Mouse (Mus musculus) liver, embryonic 14.5 days (tissue): Measurements from ENCODE around the gene Slc25a21. TPM values are rescaled to one million over a fixed set of nuclear protein-coding genes. Genes with fewer than 3 reads are reported as not detected.

Source experiments
- ATAC-seq: fragments of 200-750 bp; cut with Nextera tagmentation; 2 replicates; pipeline ENCODE4 v1.8.0; 2017; ENCODE audit warnings: moderate number of reproducible peaks, mild to moderate bottlenecking, moderate library complexity; ENCODE audit not compliant: insufficient read depth
- DNase-seq, 3 experiments: peaks; one replicate each; pipeline ENCODE4 v3.0.0-alpha.2; 2012 to 2013; ENCODE audit warnings: low read depth in 3 of 3, low spot score in 3 of 3
- H3K27ac ChIP-seq: fragments of 300-500 bp; sonication (generic); 2 replicates; pipeline ENCODE4 v1.5.1; 2014; ENCODE audit warnings: moderate library complexity, mild to moderate bottlenecking, control low read depth, inconsistent platforms
- H3K27me3 ChIP-seq: fragments of 300-500 bp; sonication (generic); 2 replicates; pipeline ENCODE4 v1.6.1; 2014; ENCODE audit warnings: mild to moderate bottlenecking, low read length, moderate library complexity; ENCODE audit not compliant: control insufficient read depth, insufficient read depth
- H3K36me3 ChIP-seq: fragments of 300-500 bp; sonication (generic); replicated peaks from 2 replicates; pipeline ENCODE4 v1.6.1; 2014; ENCODE audit warnings: low read depth; ENCODE audit not compliant: control insufficient read depth, insufficient read depth
- H3K4me1 ChIP-seq, 2 experiments: fragments of 200-500 bp in 1 of 2; fragments of 300-500 bp in 1 of 2; sonication (generic) in 1 of 2; replicated peaks; 2 replicates each; pipeline ENCODE4 v1.6.1; 2012 to 2014; ENCODE audit warnings: antibody characterized with exemption in 1 of 2, inconsistent platforms in 1 of 2, low read length in 1 of 2; ENCODE audit not compliant: control insufficient read depth in 2 of 2, insufficient read depth in 2 of 2
- H3K4me2 ChIP-seq: fragments of 300-500 bp; sonication (generic); 2 replicates; pipeline ENCODE4 v1.6.1; 2014; ENCODE audit warnings: low read depth, mild to moderate bottlenecking, control low read depth, moderate library complexity
- H3K4me3 ChIP-seq, 2 experiments: fragments of 200-500 bp in 1 of 2; fragments of 300-500 bp in 1 of 2; sonication (generic) in 1 of 2; 2 replicates each; pipeline ENCODE4 v1.5.1; 2012 to 2014; ENCODE audit warnings: low read depth in 2 of 2, low read length in 2 of 2, mild to moderate bottlenecking in 2 of 2, control low read depth in 1 of 2, inconsistent platforms in 1 of 2, moderate library complexity in 1 of 2; ENCODE audit not compliant: insufficient read depth in 1 of 2
- H3K9ac ChIP-seq: fragments of 300-500 bp; sonication (generic); replicated peaks from 2 replicates; pipeline ENCODE4 v1.6.1; 2014; ENCODE audit warnings: mild to moderate bottlenecking, control low read depth, moderate library complexity
- H3K9me3 ChIP-seq: fragments of 300-500 bp; sonication (generic); 2 replicates; pipeline ENCODE4 v1.6.1; 2016; ENCODE audit warnings: low read length, mixed read lengths; ENCODE audit not compliant: control insufficient read depth
- CTCF ChIP-seq: IDR thresholded peaks from 2 replicates; pipeline ENCODE4 v1.5.1; 2016; ENCODE audit warnings: antibody characterized with exemption, low read depth, control low read depth
- EP300 ChIP-seq: IDR thresholded peaks from 2 replicates; pipeline ENCODE4 v1.6.1; 2016; ENCODE audit warnings: antibody characterized with exemption, low read depth
- WGBS: fragments of 180-500 bp; shearing (Covaris S2); extraction: QIAGEN DNeasy Blood & Tissue Kit; methylation state at CpG from one replicate; pipeline ENCODE4 v1.1.7; 2014; ENCODE audit not compliant: insufficient replicate concordance; 5-methylcytosine and 5-hydroxymethylcytosine counted together
- polyA plus RNA-seq, 2 experiments: library from polyadenylated mRNA; depleted of rRNA in 1 of 2; stranded (reverse) in 1 of 2; unstranded in 1 of 2; fragments of >200 nt; fragmentation: Nextera tagmentation in 1 of 2; extraction: Ambion mirVana in 1 of 2; gene quantifications; 2 replicates each; pipeline versions ENCODE4 v1.2.1 to v1.2.3; 2012 to 2014

Gene Slc25a21
- polyA plus RNA-seq, 2 experiments: 9.3 to 21.6 TPM

GRCm38 (mm10) chr12:56877796-56878195 is 319.5 kb downstream of the Slc25a21 start:
- Histone ChIP-seq H3K9me3 (no peaks in the 10 kb centered on the region), H3K4me2 (no peak overlapping the region), H3K27ac (no peak overlapping the region), H3K4me3 (no peak overlapping the region), H3K27me3 (no peaks in the 10 kb centered on the region), H3K4me1 (no peaks in the 10 kb centered on the region), H3K36me3 (no peaks in the 10 kb centered on the region), H3K9ac (no peak overlapping the region)
- ATAC-seq: no peak
- no peak for TF ChIP-seq EP300
- no peak for TF ChIP-seq CTCF
- 79% methylated on average over 3 of the region's 3 CpGs for WGBS
- DNase-seq: no peak

DNA sequence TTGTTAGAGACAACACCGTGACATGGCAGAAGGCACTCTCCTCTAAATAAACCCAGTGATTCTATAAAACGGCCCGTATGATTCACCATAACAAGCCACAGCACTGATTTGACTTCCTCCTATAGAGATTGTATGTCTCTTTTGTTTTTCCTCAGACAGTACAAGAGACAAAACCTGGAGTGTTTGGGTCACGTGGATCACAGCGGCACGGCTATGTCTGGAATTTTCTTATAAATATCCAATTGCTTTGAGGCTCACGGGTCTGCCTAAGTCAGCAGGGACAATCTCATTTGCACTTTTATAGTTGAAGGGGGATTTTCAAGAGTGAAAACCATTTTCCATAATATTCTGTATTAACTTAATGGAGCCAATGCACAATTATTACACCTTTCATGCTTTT is 320.7 kb downstream of the Slc25a21 start:
- Histone ChIP-seq H3K36me3 (no peaks in the 10 kb centered on the region), H3K4me1 (no peaks in the 10 kb centered on the region), H3K9me3 (no peaks in the 10 kb centered on the region), H3K4me2 (no peak overlapping the region), H3K27me3 (no peaks in the 10 kb centered on the region), H3K27ac (no peak overlapping the region), H3K4me3 (no peak overlapping the region), H3K9ac (no peak overlapping the region)
- DNase-seq: no peak
- no peak for ATAC-seq
- TF ChIP-seq CTCF (no peak), EP300 (no peak)
- WGBS: 77% methylated on average over 7 of the region's 7 CpGs

- Histone ChIP-seq H3K4me1 (no peaks in the 10 kb centered on the region), H3K27ac (no peak overlapping the region)
Observed at GRCm38 (mm10) chr12:56873204-56873603, 324.1 kb downstream of the Slc25a21 start.

GRCm38 (mm10) chr12:56870569-56870968 is 326.7 kb downstream of the Slc25a21 start:
- Histone ChIP-seq H3K9ac (no peak overlapping the region), H3K27me3 (no peaks in the 10 kb centered on the region), H3K4me1 (no peaks in the 10 kb centered on the region), H3K4me3 (no peak overlapping the region), H3K9me3 (no peaks in the 10 kb centered on the region), H3K36me3 (no peaks in the 10 kb centered on the region), H3K27ac (no peak overlapping the region), H3K4me2 (no peak overlapping the region)
- TF ChIP-seq CTCF (no peak), EP300 (no peak)
- ATAC-seq (no peak), DNase-seq (no peak)
- WGBS: 57% methylated on average over 3 of the region's 3 CpGs

More at GRCm38 (mm10) chr12:56873204-56873603, 324.1 kb downstream of the Slc25a21 start:
- DNase-seq: no peak
- H3K27me3 ChIP-seq: no peaks in the 10 kb centered on the region
- no peaks in the 10 kb centered on the region for H3K36me3 ChIP-seq
- ATAC-seq: no peak
- no peak overlapping the region for H3K4me2 ChIP-seq
- no peak overlapping the region for H3K4me3 ChIP-seq
- TF ChIP-seq CTCF (no peak), EP300 (no peak)
- no peaks in the 10 kb centered on the region for H3K9me3 ChIP-seq
- no peak overlapping the region for H3K9ac ChIP-seq

- no peaks in the 10 kb centered on the region for H3K4me1 ChIP-seq
- H3K27me3 ChIP-seq: no peaks in the 10 kb centered on the region
- WGBS: 81% methylated on average over 4 of the region's 4 CpGs
- no peak for TF ChIP-seq CTCF
- no peak for TF ChIP-seq EP300
- H3K4me2 ChIP-seq: no peak overlapping the region
- DNase-seq: no peak
- H3K27ac ChIP-seq: no peak overlapping the region
- no peak overlapping the region for H3K9ac ChIP-seq
- no peaks in the 10 kb centered on the region for H3K9me3 ChIP-seq
- no peaks in the 10 kb centered on the region for H3K36me3 ChIP-seq
- no peak for ATAC-seq
- H3K4me3 ChIP-seq: no peak overlapping the region
Observed at GRCm38 (mm10) chr12:56863873-56864562, 333.3 kb downstream of the Slc25a21 start.
